Mouse (Mus musculus) spleen, adult 12 weeks (tissue): ENCODE results near the gene Usp47.

Source experiments
- DNase-seq: peaks from one replicate; pipeline ENCODE4 v3.0.0; 2022; ENCODE audit warnings: low spot score

Gene Usp47

GRCm38 (mm10) chr7:112157584-112158315 is 134.4 kb downstream of the Usp47 start:
- DNase-seq, result no peak

GRCm38 (mm10) chr7:112158316-112158741 is 135.0 kb downstream of the Usp47 start:
- no peak for DNase-seq

- no peak for DNase-seq
These were observed 135.6 kb downstream of the Usp47 start, which contains the start of gene Dkk3 for GRCm38 (mm10) chr7:112158942-112159341. TSS of gene Dkk3 (minus strand) at chr7:112159057.

- no peak for DNase-seq
These were observed 136.5 kb downstream of the Usp47 start for GRCm38 (mm10) chr7:112159835-112160234.
